Mouse (Mus musculus): ENCODE data around the gene Anks1. TPM values are rescaled to one million over a fixed set of nuclear protein-coding genes. Genes with fewer than 3 reads are reported as not detected.

Anks1 gene
- polyA plus RNA-seq, 1 experiment from 2014 or later = 3.4 TPM

- ATAC-seq (ENCODE audit: insufficient read depth) = no peak
- 59% methylated on average over 9 of the region's 9 CpGs for WGBS (ENCODE audit: insufficient replicate concordance)
- Histone ChIP-seq H3K36me3 (replicated peaks) (no peaks in the 10 kb centered on the region), H3K4me2 (no peak overlapping the region), H3K27ac (replicated peaks) (no peak overlapping the region), H3K9ac (no peak overlapping the region), H3K27me3 (no peaks in the 10 kb centered on the region), H3K4me1 (replicated peaks) (peaks cover 17% of the 10 kb centered on the region), H3K9me3 (replicated peaks) (no peaks in the 10 kb centered on the region), H3K4me3 (replicated peaks) (no peak overlapping the region)
Observed at GRCm38 (mm10) chr17:27968033-27968750, 59.1 kb downstream of the Anks1 start.

- Histone ChIP-seq H3K27ac (replicated peaks) (no peak overlapping the region), H3K4me1 (replicated peaks) (peaks cover 14% of the 10 kb centered on the region; the same call in 1 of the 2 replicates), H3K9ac (no peak overlapping the region), H3K4me3 (replicated peaks) (no peak overlapping the region), H3K36me3 (replicated peaks) (no peaks in the 10 kb centered on the region), H3K9me3 (replicated peaks) (no peaks in the 10 kb centered on the region), H3K27me3 (no peaks in the 10 kb centered on the region), H3K4me2 (no peak overlapping the region)
- 74% methylated on average over 5 of the region's 5 CpGs for WGBS (ENCODE audit: insufficient replicate concordance)
- no peak for ATAC-seq (ENCODE audit: insufficient read depth)
Observed at GRCm38 (mm10) chr17:27968903-27969302, 59.8 kb downstream of the Anks1 start.

DNA sequence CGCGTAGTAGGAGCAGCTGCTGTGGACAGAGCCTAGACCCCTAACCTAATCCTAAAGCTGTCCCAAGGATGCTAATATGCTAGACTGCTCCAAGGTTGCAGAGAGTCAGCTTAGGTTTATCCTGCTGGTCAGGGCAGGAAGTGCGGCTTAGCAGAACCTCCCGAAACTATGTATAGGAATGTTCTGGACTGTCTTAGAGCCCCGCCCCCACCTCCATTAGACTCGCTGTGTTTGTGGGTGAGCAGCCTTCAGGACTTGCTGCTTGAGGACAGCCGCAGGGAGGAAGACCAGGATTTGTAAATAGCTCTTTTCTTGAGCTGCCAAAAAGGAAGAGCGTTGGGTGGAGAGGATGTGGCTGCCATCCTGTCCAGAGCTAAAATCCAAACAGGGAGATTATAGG lies 60.3 kb downstream of the Anks1 start:
- Histone ChIP-seq H3K9me3 (replicated peaks) (no peaks in the 10 kb centered on the region), H3K27ac (replicated peaks) (no peak overlapping the region), H3K4me3 (replicated peaks) (no peak overlapping the region), H3K9ac (no peak overlapping the region), H3K27me3 (no peaks in the 10 kb centered on the region), H3K36me3 (replicated peaks) (no peaks in the 10 kb centered on the region), H3K4me2 (no peak overlapping the region), H3K4me1 (replicated peaks) (peaks cover 14% of the 10 kb centered on the region; the same call in 1 of the 2 replicates)
- ATAC-seq (ENCODE audit: insufficient read depth) = peak; percentile 28; the same call in 1 of the 2 replicates
- WGBS (ENCODE audit: insufficient replicate concordance) = 59% methylated on average over 8 of the region's 8 CpGs

- Histone ChIP-seq H3K4me3 (replicated peaks) (no peak overlapping the region), H3K9ac (no peak overlapping the region), H3K27ac (replicated peaks) (no peak overlapping the region), H3K4me2 (no peak overlapping the region), H3K36me3 (replicated peaks) (no peaks in the 10 kb centered on the region), H3K27me3 (no peaks in the 10 kb centered on the region), H3K4me1 (replicated peaks) (peaks cover 14% of the 10 kb centered on the region; the same call in 1 of the 2 replicates), H3K9me3 (replicated peaks) (no peaks in the 10 kb centered on the region)
- no peak for ATAC-seq (ENCODE audit: insufficient read depth)
- 68% methylated on average over 5 of the region's 5 CpGs for WGBS (ENCODE audit: insufficient replicate concordance)
Observed at GRCm38 (mm10) chr17:27969896-27970295, 60.8 kb downstream of the Anks1 start.

DNA sequence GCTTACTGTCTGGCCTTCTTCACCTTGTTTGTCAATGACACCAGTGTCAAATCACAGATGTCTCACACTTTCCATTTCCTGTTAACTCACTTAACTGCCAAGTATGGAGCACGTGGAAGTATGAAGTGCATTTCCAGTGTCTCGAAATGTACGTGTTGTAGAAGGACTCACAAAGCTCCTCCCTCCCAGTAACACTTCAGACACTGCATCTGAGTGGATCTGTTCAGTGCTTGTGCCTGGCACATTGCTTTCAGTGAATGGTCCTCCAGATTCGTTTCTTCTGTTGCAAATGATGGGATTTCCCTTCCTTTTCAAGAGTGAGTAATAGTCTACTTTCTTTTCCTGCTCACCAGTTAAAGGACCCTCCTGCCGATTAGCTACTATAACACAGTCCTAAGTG lies 61.2 kb downstream of the Anks1 start:
- Histone ChIP-seq H3K36me3 (replicated peaks) (no peaks in the 10 kb centered on the region), H3K9me3 (replicated peaks) (no peaks in the 10 kb centered on the region), H3K27ac (replicated peaks) (no peak overlapping the region), H3K9ac (no peak overlapping the region), H3K4me3 (replicated peaks) (no peak overlapping the region), H3K4me1 (replicated peaks) (peaks cover 12% of the 10 kb centered on the region; the same call in 1 of the 2 replicates), H3K4me2 (no peak overlapping the region), H3K27me3 (no peaks in the 10 kb centered on the region)
- ATAC-seq (ENCODE audit: insufficient read depth) = no peak
- 56% methylated on average over 5 of the region's 5 CpGs for WGBS (ENCODE audit: insufficient replicate concordance)

DNA sequence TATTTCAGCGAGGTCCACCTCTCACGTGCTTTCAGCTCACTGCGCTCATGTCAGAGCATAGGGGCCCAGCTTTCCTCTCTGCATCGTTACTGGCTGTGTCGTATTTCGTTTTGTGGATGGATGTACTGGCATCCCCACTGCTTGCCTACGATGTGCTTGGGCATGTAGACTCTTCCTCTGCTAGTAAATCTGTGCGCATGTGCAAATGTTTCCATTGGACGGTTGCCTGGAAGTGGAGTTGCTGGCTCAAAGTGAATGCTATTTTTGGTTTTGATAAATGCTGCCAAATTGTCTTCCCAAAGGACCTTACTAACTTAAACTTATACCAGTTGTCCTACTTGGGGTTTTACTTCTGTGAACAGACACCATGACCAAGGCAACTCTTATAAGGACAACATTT lies 62.4 kb downstream of the Anks1 start:
- H3K27me3 ChIP-seq = no peaks in the 10 kb centered on the region
- 79% methylated on average over 9 of the region's 9 CpGs for WGBS (ENCODE audit: insufficient replicate concordance)

GRCm38 (mm10) chr17:27973337-27973736 lies 64.2 kb downstream of the Anks1 start:
- Histone ChIP-seq H3K4me3 (replicated peaks) (no peak overlapping the region), H3K9ac (no peak overlapping the region), H3K27ac (replicated peaks) (no peak overlapping the region), H3K4me1 (replicated peaks) (0 out of 2 replicates have a peak, but pooled peaks cover 2% of the 10 kb centered on the region), H3K9me3 (replicated peaks) (no peaks in the 10 kb centered on the region), H3K27me3 (no peaks in the 10 kb centered on the region), H3K4me2 (no peak overlapping the region), H3K36me3 (replicated peaks) (peaks cover 17% of the 10 kb centered on the region)
- no peak for ATAC-seq (ENCODE audit: insufficient read depth)
- 54% methylated on average over 4 of the region's 4 CpGs for WGBS (ENCODE audit: insufficient replicate concordance)

More for the DNA sequence above, 62.4 kb downstream of the Anks1 start:
- Histone ChIP-seq H3K9me3 (replicated peaks) (no peaks in the 10 kb centered on the region), H3K4me1 (replicated peaks) (0 out of 2 replicates have a peak, but pooled peaks cover 2% of the 10 kb centered on the region), H3K27ac (replicated peaks) (no peak overlapping the region), H3K4me2 (no peak overlapping the region), H3K9ac (no peak overlapping the region), H3K4me3 (replicated peaks) (no peak overlapping the region), H3K36me3 (replicated peaks) (peaks cover 6% of the 10 kb centered on the region; the same call in 1 of the 2 replicates)
- ATAC-seq (ENCODE audit: insufficient read depth) = no peak

GRCm38 (mm10) chr17:27976266-27976665 lies 67.2 kb downstream of the Anks1 start:
- Histone ChIP-seq H3K4me2 (no peak overlapping the region), H3K27me3 (no peaks in the 10 kb centered on the region), H3K27ac (replicated peaks) (no peak overlapping the region), H3K4me1 (replicated peaks) (no peaks in the 10 kb centered on the region; the same call in 1 of the 2 replicates), H3K4me3 (replicated peaks) (no peak overlapping the region), H3K9me3 (replicated peaks) (no peaks in the 10 kb centered on the region), H3K9ac (no peak overlapping the region), H3K36me3 (replicated peaks) (peaks cover 17% of the 10 kb centered on the region)
- 82% methylated on average over 14 of the region's 14 CpGs for WGBS (ENCODE audit: insufficient replicate concordance)
- no peak for ATAC-seq (ENCODE audit: insufficient read depth)

- Histone ChIP-seq H3K4me2 (no peak overlapping the region), H3K9ac (no peak overlapping the region), H3K9me3 (replicated peaks) (no peaks in the 10 kb centered on the region), H3K27ac (replicated peaks) (no peak overlapping the region), H3K36me3 (replicated peaks) (peaks cover 17% of the 10 kb centered on the region), H3K4me3 (replicated peaks) (no peak overlapping the region), H3K27me3 (no peaks in the 10 kb centered on the region), H3K4me1 (replicated peaks) (no peaks in the 10 kb centered on the region; the same call in 1 of the 2 replicates)
- WGBS (ENCODE audit: insufficient replicate concordance) = 70% methylated on average over 3 of the region's 3 CpGs
- ATAC-seq (ENCODE audit: insufficient read depth) = no peak
Observed at GRCm38 (mm10) chr17:27977008-27977636, 68.0 kb downstream of the Anks1 start.

DNA sequence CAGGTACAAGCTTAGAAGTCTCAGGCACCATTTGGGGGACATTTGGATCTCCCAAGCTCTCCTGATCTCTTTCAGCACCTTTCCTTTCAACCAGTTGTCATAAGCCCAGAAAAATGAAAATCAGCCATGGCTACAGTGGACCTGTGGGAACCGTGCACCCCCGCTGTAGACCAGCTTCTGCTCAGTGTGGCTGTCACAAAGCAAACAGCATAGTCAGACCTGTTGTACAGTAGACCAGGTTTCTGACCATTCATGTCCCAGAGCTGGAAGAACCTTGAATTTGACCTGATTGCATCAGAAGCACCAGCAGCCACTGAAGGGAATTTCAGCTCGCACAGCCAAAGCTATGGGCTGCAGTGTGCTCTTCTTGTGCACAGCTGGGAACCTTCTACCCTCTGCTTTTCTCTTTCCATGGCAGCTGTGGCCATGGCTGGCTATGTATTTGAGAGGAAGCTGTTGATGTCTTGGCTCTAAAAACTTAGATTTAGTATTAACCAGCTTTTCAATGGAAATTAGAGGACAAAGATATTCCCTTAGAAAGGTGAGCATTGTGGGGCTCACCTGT lies 71.4 kb downstream of the Anks1 start:
- ATAC-seq (ENCODE audit: insufficient read depth) = peak; percentile 72
- WGBS (ENCODE audit: insufficient replicate concordance) = 63% methylated on average over 3 of the region's 3 CpGs
- 0 out of 2 replicates have a peak overlapping the region, but pooled peaks have one; percentile 33 for H3K27ac ChIP-seq (replicated peaks)
- H3K9me3 ChIP-seq (replicated peaks) = no peaks in the 10 kb centered on the region
- H3K9ac ChIP-seq = no peak overlapping the region
- H3K36me3 ChIP-seq (replicated peaks) = peaks cover 21% of the 10 kb centered on the region
- no peak overlapping the region for H3K4me3 ChIP-seq (replicated peaks)
- H3K27me3 ChIP-seq = no peaks in the 10 kb centered on the region
- no peaks in the 10 kb centered on the region; the same call in 1 of the 2 replicates for H3K4me1 ChIP-seq (replicated peaks)
- H3K4me2 ChIP-seq = no peak overlapping the region

- Histone ChIP-seq H3K4me2 (no peak overlapping the region), H3K27ac (replicated peaks) (no peak overlapping the region), H3K4me1 (replicated peaks) (no peaks in the 10 kb centered on the region; the same call in 1 of the 2 replicates), H3K9me3 (replicated peaks) (no peaks in the 10 kb centered on the region), H3K4me3 (replicated peaks) (no peak overlapping the region), H3K9ac (no peak overlapping the region), H3K27me3 (no peaks in the 10 kb centered on the region), H3K36me3 (replicated peaks) (peaks cover 24% of the 10 kb centered on the region)
- 79% methylated on average over 5 of the region's 5 CpGs for WGBS (ENCODE audit: insufficient replicate concordance)
- ATAC-seq (ENCODE audit: insufficient read depth) = no peak
Observed at GRCm38 (mm10) chr17:27981451-27982069, 72.5 kb downstream of the Anks1 start.

All from liver, embryonic 15.5 days (tissue).